Mouse (Mus musculus) right cerebral cortex, adult 2 months (tissue): ENCODE results near the gene Dnmt3a.
A peak's percentile ranks its signal among the peaks of the same experiment; 100 is the strongest.

Experiments
- DNase-seq, 2 experiments: peaks; one replicate each; pipeline ENCODE4 v3.0.0; 2021 to 2022; ENCODE audit warnings: low spot score in 2 of 2

Dnmt3a gene

DNA sequence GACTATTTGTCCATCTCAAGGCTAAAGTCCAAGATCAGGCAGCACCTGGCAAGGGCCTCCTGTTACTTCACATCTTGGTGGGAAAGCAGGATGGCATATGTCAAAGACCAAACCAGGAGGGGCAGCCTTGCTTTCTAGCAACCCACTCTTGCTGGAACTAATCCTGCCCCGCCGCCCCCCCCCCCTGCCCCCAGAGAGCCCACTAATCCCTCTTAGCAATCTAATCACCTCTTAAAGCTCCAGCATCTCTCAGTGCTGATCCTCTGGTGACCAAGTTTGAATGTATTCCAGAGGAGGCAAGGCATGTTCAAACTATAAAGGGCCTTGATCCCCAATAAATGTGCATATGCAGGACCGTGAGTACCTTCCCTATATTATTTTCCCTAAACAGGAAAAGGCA, 18.8 kb upstream of the Dnmt3a start:
- DNase-seq: no peak

GRCm38 (mm10) chr12:3787541-3787940, 18.3 kb upstream of the Dnmt3a start:
- DNase-seq: no peak

DNA sequence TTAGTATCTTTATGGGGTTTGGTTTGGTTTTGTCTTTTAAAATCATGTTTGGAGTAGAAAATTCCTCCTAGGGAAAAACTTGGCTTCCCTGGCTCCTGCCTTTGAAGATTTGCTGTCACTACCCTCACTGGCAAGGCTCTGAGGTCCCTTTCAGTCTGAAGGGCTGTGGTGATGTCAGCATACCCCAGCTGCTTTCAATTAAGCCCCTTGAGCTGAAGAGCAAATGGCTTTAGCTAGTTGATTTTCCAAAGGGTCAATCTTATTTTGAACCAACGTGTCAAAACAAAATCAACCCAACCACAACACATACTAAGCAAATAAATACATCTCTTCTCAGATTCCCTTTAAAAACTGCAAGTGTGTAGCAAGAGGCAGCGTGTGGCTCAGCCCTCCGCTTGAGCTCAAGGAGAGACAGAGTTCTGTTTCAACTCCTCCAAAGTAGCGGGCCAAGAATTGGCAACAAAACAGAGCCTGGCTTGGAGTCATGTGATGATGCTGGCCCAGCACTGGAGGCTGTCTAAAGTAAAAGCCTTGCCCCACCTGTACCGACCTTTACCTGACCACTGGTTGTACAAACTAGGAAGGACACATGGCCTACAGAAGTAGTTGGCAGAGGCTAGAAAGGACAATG, 17.3 kb upstream of the Dnmt3a start:
- DNase-seq: no peak

- no peak for DNase-seq
Observed at GRCm38 (mm10) chr12:3789626-3790185, 16.1 kb upstream of the Dnmt3a start.

- no peak for DNase-seq
Observed at GRCm38 (mm10) chr12:3791257-3791656, 14.6 kb upstream of the Dnmt3a start.

- DNase-seq: peak; percentile 96 to 99
Observed at GRCm38 (mm10) chr12:3791732-3792131, 14.1 kb upstream of the Dnmt3a start.

DNA sequence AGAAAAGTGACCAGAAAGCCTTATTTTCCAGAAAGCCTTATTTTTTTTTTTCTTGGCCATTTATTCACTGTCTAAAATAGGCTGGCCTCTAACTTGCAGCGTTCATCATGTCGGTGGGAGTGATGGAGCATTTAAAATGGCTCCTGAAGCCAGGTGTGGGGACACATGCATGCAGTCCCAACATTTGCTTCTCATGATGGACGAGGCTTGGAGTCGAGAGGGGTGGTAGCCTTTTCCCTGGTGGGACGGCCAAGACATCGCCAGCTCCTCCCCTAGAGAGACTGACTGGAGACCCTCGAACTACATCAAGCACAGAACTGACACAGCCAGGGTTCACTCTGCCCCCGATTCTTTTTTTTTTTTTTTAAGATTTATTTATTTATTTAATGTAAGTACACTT, 13.6 kb upstream of the Dnmt3a start:
- DNase-seq: no peak

- DNase-seq: no peak
Observed at GRCm38 (mm10) chr12:3795569-3795968, 10.2 kb upstream of the Dnmt3a start.

DNA sequence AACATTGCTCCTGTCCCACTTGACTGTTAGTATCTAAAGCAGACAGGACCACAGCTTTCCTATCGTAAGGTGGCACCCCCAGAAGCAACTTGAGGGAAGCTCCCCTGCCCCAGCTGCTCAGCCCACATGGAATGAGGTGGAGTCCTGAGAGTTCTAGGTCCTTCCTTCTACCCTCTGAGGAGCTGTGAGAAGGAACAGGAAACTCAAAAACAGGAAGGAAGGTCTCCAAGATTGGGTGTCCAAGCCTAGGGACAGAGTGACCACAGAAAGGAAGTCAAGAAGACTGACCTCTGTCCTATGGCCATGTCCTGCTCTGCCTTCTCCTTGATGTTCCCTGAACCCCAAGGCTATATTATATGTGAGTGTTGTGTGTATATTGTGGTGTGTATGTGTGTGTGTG, 6.3 kb upstream of the Dnmt3a start:
- DNase-seq: no peak

DNA sequence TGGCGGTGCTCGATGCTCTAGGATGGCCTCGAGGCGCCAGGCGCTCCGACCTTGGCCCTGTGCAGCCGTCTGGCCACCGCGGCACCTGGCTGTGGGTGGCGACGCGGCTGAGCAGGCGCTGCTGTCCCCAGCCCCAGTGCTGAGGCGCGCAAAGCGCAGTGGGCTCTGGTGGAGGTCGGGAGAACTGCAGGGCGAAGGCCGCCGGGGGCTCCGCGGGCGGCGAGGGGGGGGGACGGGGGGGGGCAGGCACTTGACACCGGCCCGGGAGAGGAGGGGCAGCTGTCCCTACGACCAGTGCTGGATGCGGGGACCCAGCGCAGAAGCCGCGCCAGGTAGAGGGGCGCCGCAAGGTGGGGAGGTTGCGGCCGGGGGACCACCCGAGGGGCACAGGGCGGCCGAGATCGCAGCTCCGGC, 471 bp downstream of the Dnmt3a start:
- DNase-seq: peak in 1 of 2 experiments; percentile 65

DNA sequence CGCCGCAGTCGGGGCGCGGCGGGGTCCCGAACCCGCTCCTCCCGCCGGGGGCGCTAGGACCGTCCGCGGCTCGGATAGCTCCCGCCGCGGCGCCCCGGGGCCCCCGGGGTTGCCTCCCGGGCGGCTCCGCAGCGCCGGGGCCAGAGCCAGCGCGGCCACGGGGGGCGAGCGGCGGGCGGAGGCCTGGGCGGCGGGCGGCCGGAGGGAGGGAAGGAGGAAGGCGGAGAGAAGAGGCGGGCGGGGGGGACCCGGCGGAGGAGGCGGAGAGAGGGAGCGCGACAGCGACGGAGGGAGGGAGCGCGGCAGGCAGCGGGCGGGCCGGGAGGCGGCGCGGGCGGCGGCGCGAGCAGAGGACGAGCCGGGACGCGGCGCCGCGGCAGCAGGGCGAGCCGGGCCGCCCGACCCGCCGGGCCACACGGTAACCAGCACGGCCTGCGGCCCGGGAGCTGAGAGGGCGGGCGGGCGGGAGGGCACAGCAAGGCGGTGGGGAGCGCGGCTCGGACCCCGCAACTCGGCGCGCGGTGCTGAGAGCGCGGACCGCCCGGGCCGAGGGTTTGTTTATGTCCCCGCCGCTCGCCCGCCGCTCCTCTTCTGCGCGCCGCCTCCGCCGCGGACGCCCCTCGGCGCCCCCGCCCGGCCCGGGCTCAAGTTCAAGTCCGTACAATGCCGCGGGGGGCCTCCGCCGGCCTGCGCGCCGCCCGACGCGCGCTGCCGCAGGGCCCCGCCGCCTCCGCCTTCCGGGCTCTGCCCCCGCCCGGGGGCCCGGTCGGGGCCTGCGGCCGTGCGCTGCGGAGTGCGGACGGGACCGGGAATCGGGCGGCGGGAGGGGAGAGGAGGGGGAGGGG, 1.1 kb downstream of the Dnmt3a start:
- no peak for DNase-seq

DNA sequence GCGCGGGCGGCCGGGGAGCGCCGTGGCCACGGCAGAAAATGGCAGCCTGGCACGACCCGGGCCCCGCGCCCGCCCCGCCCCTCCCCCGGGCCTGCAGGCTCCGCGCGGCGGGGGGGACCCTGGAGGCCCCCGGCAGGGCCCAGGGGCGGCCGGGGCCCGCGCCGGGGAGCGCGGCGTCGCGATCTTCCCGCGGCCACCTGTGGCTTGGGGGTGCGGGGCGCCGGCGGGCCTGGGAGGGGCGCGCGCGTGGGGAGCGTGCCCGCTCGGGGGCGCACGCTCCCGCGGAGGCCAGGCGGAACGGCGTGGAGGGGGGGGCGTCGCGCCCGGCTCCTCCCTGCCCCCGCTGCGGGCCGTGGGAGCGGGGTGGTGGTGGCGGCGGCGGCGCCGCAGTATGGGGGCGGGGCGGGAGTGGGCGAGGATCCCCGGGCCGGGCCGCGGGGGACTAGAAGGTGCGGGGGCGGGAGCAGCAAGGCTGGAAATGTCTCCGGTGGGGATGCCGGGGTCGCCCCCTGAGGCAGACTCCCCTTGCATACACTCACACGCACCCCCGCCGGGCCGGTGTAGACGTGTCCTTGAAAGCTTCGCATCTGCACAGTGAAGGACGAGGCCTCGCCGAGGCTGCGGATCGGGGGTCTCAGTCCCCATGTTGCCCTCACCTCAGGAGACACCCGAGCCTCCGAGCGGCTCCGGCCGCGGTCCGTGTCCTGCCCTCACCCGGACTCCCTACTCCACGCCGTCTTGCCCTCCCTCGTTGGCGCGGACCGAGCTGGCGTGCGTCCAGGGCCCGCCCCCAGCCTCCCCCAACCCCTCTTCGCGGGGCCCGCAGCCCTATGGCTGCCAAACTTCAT, 2.0 kb downstream of the Dnmt3a start:
- DNase-seq: no peak

GRCm38 (mm10) chr12:3808396-3808981, 2.7 kb downstream of the Dnmt3a start:
- no peak for DNase-seq

DNA sequence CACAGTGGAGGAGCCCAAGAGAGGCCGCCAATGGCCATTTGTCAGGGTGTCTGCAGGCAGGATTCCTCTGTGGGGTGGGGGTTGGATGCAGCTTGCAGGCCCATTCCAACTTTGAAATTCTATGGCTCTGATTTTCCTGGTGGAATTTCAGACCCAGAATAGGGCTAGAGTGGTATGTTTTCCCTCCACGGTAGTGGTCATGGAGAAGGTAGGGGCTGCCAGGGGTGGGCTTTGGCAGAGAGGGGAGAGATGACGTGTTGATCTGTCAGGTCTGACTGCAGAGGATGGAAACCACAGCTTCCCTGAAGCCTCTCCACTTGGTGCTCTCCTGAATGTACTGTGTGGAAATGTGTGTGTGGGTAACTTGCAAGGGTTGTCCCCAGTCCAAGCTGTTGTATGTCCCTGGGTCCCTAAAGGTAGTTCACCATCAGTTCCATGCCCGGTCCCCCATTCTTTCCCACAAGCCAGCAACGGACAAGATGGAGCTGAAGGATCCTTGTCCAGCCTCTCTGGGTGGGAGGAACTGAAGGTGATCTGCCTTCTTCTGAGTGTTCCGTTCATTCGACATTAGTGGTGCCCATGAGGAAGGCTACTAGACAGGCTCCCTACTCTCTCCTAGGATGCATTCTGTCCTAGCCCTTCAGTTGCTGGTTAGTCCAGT, 3.8 kb downstream of the Dnmt3a start:
- DNase-seq: no peak

DNA sequence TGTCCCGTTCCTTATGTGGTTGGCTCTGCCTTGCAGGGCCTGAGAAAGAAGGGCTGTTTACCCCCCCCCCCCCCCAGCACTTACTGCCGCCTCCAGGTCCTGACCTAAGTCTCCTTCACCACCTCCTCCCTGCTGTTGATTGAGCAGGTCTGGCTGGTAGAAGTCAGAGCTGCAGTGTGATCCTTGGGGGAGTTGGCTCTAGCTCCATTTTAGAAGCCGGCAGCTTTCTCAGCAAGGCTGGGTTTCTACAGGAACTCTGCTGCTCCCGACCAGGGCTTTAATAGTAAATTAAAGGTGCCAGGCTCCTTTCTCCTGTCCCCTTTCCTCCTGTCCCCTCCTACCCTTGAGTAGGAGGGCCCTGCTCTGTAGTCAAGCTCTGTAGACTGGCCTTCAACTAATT, 4.6 kb downstream of the Dnmt3a start:
- no peak for DNase-seq

DNA sequence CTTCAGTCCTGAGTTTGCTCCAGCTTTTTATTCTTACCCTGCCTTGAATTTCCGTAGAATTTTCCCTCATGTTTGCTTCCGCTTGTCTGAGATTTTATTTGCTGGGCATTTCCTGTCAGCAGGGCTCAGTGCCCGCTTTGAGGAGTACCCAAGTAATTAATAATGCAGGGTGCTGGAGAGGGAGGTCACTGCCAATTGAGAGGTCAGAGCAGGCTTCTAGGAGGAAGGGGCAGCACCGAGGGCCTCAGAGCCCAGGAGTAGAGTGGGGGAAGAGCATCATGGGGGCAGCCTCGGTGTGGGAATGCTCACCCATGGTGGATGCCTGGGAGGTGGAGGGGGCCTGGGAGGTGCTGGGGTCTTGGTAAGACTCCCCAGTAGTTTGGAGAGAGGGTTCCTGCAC, 5.8 kb downstream of the Dnmt3a start:
- DNase-seq: no peak

DNA sequence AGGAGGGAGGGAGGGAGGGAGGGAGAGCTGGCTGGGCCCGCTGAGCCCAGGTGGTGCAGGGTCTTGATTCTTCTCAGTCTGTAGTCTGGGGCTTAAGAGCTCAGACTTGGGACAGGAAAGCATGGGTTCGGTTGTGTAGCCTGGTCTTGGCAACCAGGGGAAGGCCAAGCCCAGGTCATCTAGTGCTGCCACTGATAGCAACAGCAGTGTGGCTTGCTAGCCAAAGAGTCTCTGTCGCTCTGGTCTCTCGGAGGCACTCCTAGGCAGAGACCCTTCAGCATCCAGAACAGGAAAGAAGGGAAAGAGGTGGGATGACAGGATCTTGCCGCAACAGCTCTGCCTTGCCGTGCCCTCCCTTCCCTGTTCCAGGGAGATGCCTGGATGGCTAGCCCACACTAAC, 6.4 kb downstream of the Dnmt3a start:
- no peak for DNase-seq

DNA sequence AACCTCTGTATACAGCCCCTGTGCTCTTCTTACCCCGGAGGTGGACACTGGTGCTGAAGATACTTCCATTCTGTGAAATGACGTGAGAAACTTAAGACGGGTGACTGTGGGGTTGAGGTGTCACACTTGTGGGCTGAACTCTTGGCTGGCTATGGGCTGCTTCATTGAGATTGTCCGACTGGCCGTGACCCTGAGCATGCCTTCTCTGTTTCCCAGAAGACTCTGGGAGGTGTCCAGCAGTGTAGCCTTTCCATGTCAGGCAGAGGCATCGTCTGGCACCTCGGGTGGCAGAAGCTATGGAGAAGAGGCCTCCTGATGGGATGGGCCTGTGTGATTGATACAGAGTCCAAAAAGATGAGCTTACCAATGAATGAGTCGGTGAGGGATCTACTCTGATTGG, 7.3 kb downstream of the Dnmt3a start:
- DNase-seq: no peak

GRCm38 (mm10) chr12:3815386-3815785, 9.6 kb downstream of the Dnmt3a start:
- DNase-seq: no peak

- DNase-seq: peak; percentile 69 to 74
Observed at GRCm38 (mm10) chr12:3817033-3817432, 11.2 kb downstream of the Dnmt3a start.

DNA sequence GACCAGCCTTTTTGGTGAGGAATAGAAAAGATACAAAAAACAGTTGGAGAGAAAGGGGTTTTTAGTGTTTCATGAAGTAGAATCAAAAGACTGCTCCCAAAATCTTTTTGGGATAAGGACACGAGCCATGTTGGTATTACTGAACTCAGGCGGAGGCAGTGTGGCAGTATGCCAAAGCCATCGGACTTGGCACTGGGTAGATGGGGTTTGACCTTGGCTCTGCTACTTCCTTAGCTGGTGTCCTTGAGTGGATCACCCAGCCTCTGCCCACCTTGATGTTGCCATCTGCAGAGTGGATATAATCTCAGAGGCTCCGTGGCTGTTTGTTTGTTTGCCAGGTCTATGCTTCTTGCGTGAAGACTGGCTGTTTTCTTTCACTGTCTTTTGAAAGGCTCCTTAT, 11.8 kb downstream of the Dnmt3a start:
- DNase-seq: no peak
